ENCODE assay signal across 8 mouse cellular contexts in genomic region chr2:52741681-52742255, GRCm38 (mm10). TPM values are rescaled to one million over a fixed set of nuclear protein-coding genes. Genes with fewer than 3 reads are reported as not detected.
DNase-seq lines count a peak whose midpoint lies in the region; ATAC-seq and TF ChIP-seq lines count a peak whose summit lies in the region.

No protein-coding gene starts in this region.

- in situ Hi-C loops in Patski (cut with MboI; ENCODE audit: low pct_unique_long_range_greater_than_20kb): loop anchor here (5.0 kb wide), 1 partner anchor 114 kb away; no protein-coding TSS in a partner anchor

- H3K9me3 ChIP-seq in embryonic facial prominence, embryonic 13.5 days: no peaks in the 10 kb centered on the region
- H3K9me3 ChIP-seq in liver, embryonic 12.5 days (replicated peaks): no peaks in the 10 kb centered on the region
- no peaks in the 10 kb centered on the region for H3K9me3 ChIP-seq in neural tube, embryonic 14.5 days (ENCODE audit: control insufficient read depth, low read length)

- DNase-seq in left cerebral cortex, adult 18-20 months (ENCODE audit: low spot score in 2 of 2): peak; percentile 56 to 79
- no peak for DNase-seq in left cerebral cortex, adult 9 months (ENCODE audit: low spot score in 2 of 2)
- peak; percentile 22 for DNase-seq in Patski (ENCODE audit: low read depth, low spot score)
- no peak for DNase-seq in urinary bladder, adult 2 months (ENCODE audit: low spot score)

- peaks cover 6% of the 10 kb centered on the region for H3K4me1 ChIP-seq in embryonic facial prominence, embryonic 13.5 days
- H3K4me1 ChIP-seq in liver, embryonic 12.5 days: peaks cover 19% of the 10 kb centered on the region
- 0 out of 2 replicates have a peak, but pooled peaks cover 7% of the 10 kb centered on the region for H3K4me1 ChIP-seq in neural tube, embryonic 14.5 days (ENCODE audit: control insufficient read depth, insufficient read depth, low read length)

- H3K36me3 ChIP-seq in embryonic facial prominence, embryonic 13.5 days: no peaks in the 10 kb centered on the region
- peaks cover 8% of the 10 kb centered on the region; the same call in 1 of the 2 replicates for H3K36me3 ChIP-seq in liver, embryonic 12.5 days
- no peaks in the 10 kb centered on the region for H3K36me3 ChIP-seq in neural tube, embryonic 14.5 days (ENCODE audit: control insufficient read depth, insufficient read depth, low read length)

- POLR2A ChIA-PET in Patski (lab: Charles Lee): interaction anchor here (0.5 kb wide), 1 partner anchor 92 kb away, joined by 3 read pairs; no protein-coding TSS in a partner anchor

- WGBS in embryonic facial prominence, embryonic 13.5 days: under 1% methylated on average over 54 of the region's 54 CpGs
- WGBS in liver, embryonic 12.5 days (ENCODE audit: insufficient replicate concordance): under 1% methylated on average over 54 of the region's 54 CpGs
- WGBS in neural tube, embryonic 14.5 days: 1% methylated on average over 51 of the region's 54 CpGs

- peak; percentile 90 for ATAC-seq in Patski
- ATAC-seq in embryonic facial prominence, embryonic 13.5 days (ENCODE audit: insufficient number of reproducible peaks, insufficient read depth, low FRiP score, low TSS enrichment, low read depth): peak; percentile 90
- peak; percentile 60 to 70 for ATAC-seq in hematopoietic stem cell, adult 5-6 weeks (replicated peaks in 1 of 2; ENCODE audit: insufficient read depth in 1 of 2, low FRiP score in 2 of 2, low TSS enrichment in 1 of 2, low read depth in 1 of 2, poor library complexity in 2 of 2, severe bottlenecking in 2 of 2)
- peak; percentile 88 for ATAC-seq in liver, embryonic 12.5 days
- peak; percentile 94 for ATAC-seq in neural tube, embryonic 14.5 days (ENCODE audit: low read depth)

- peak overlapping the region; percentile 96 for H3K27ac ChIP-seq in embryonic facial prominence, embryonic 13.5 days
- peak overlapping the region; percentile 83 for H3K27ac ChIP-seq in liver, embryonic 12.5 days
- H3K27ac ChIP-seq in neural tube, embryonic 14.5 days (ENCODE audit: low read depth, low read length): peak overlapping the region; percentile 97

- no peaks in the 10 kb centered on the region for H3K27me3 ChIP-seq in Patski
- H3K27me3 ChIP-seq in embryonic facial prominence, embryonic 13.5 days: no peaks in the 10 kb centered on the region
- no peaks in the 10 kb centered on the region for H3K27me3 ChIP-seq in liver, embryonic 12.5 days (replicated peaks)
- H3K27me3 ChIP-seq in neural tube, embryonic 14.5 days (ENCODE audit: control insufficient read depth, insufficient read depth, low read length): no peaks in the 10 kb centered on the region

- peak overlapping the region; percentile 72 for H3K4me2 ChIP-seq in embryonic facial prominence, embryonic 13.5 days
- peak overlapping the region; percentile 86 for H3K4me2 ChIP-seq in liver, embryonic 12.5 days
- H3K4me2 ChIP-seq in neural tube, embryonic 14.5 days (ENCODE audit: low read depth, low read length): peak overlapping the region; percentile 60

- peak overlapping the region; percentile 84 for H3K4me3 ChIP-seq in embryonic facial prominence, embryonic 13.5 days
- H3K4me3 ChIP-seq in liver, embryonic 12.5 days: peak overlapping the region; percentile 82
- peak overlapping the region; percentile 82 for H3K4me3 ChIP-seq in neural tube, embryonic 14.5 days (ENCODE audit: low read depth, low read length)

- TF ChIP-seq CTCF in Patski (IDR thresholded peaks at IDR 0.05): no peak

- peak overlapping the region; percentile 89 for H3K9ac ChIP-seq in embryonic facial prominence, embryonic 13.5 days
- H3K9ac ChIP-seq in liver, embryonic 12.5 days: peak overlapping the region; percentile 82
- H3K9ac ChIP-seq in neural tube, embryonic 14.5 days (replicated peaks; ENCODE audit: low read depth, low read length): peak overlapping the region; percentile 95

- CTCF ChIA-PET in Patski (lab: Charles Lee): interaction anchor here (0.7 to 1.8 kb wide), 2 partner anchors 12 to 380 kb away, joined by 3 to 6 read pairs; no protein-coding TSS in a partner anchor

RNA-seq across cellular contexts. Expression of gene Stam2, which starts 0.3 kb away (rescaled TPM):
- 10 to 100 TPM; 24.5 to 25.8 TPM for total RNA-seq in left cerebral cortex, adult 18-20 months (2021)
- 39.4 TPM for polyA plus RNA-seq in Patski (2021)
- polyA plus RNA-seq in embryonic facial prominence, embryonic 13.5 days (2015; fragmentation: Nextera tagmentation; extraction: Ambion mirVana): 28.1 and 30.1 TPM in 2 replicates
- total RNA-seq in hematopoietic stem cell, adult 5-6 weeks (2017): 18.7 and 26.4 TPM in 2 replicates
- polyA plus RNA-seq in liver, embryonic 12.5 days (2016; fragmentation: Nextera tagmentation; extraction: Ambion mirVana): 13.5 and 14.9 TPM in 2 replicates
- polyA plus RNA-seq in neural tube, embryonic 14.5 days (2014; fragmentation: Nextera tagmentation; extraction: Ambion mirVana): 43.5 and 44.9 TPM in 2 replicates
- 17.5 and 18.9 TPM in 2 replicates for polyA plus RNA-seq in urinary bladder, adult 2 months (2012; rRNA removed)

Comparison
In these comparisons a context has a peak if more than half of its experiments do, and no peak if none do; other contexts are left out.
1. DNase-seq: peak in left cerebral cortex, adult 18-20 months (2 of 2) and Patski (single experiment); none in left cerebral cortex, adult 9 months (0 of 2) and urinary bladder, adult 2 months (single experiment).
2. Peak in every context shown above with its lines, with median percentiles within 50 percentile points of each other: ATAC-seq, H3K27ac ChIP-seq, H3K4me2 ChIP-seq, H3K4me3 ChIP-seq and H3K9ac ChIP-seq.